Mouse (Mus musculus) small intestine, adult 2 months (tissue): ENCODE measurements around the gene Mylip.

Experiments used
- CTCF ChIP-seq: fragments of 200-500 bp; IDR thresholded peaks from 2 replicates; pipeline ENCODE4 v1.5.1; 2012; ENCODE audit warnings: low read depth, mild to moderate bottlenecking, control low read depth, inconsistent platforms, low read length, moderate library complexity, mixed read lengths; ENCODE audit not compliant: insufficient replicate concordance, insufficient read length; ENCODE audit errors: extremely low read depth
- POLR2A ChIP-seq: fragments of 200-500 bp; IDR thresholded peaks from 2 replicates; pipeline ENCODE4 v1.6.1; 2012; ENCODE audit warnings: low read depth, mild to moderate bottlenecking, control low read depth, inconsistent platforms, low read length, moderate library complexity

GRCm38 (mm10) chr13:45410936-45411335 is 21.4 kb downstream of the Mylip start:
- TF ChIP-seq CTCF, result no peak
- TF ChIP-seq POLR2A, result no peak
